Mouse (Mus musculus) testis, adult 2 months (tissue): ENCODE measurements around the gene Gmeb1.

ENCODE experiments used
- CTCF ChIP-seq: fragments of 200-500 bp; IDR thresholded peaks from 2 replicates; pipeline ENCODE4 v1.5.1; 2012; ENCODE audit warnings: low read depth, mild to moderate bottlenecking, inconsistent platforms, low read length, moderate library complexity; ENCODE audit not compliant: control insufficient read depth, insufficient read depth, insufficient replicate concordance
- POLR2A ChIP-seq: fragments of 200-500 bp; IDR thresholded peaks from 2 replicates; pipeline ENCODE4 v1.6.1; 2012; ENCODE audit warnings: low read depth, mild to moderate bottlenecking, inconsistent platforms, low read length, moderate library complexity; ENCODE audit not compliant: control insufficient read depth

- TF ChIP-seq CTCF (no peak), POLR2A (no peak; the same call in none of the 2 replicates)
These were observed 710 bp downstream of the Gmeb1 start for GRCm38 (mm10) chr4:132260404-132261379.
